Mouse (Mus musculus): ENCODE measurements around the gene E330017A01Rik.
A peak's percentile ranks its signal among the peaks of the same experiment; 100 is the strongest.
"Not testable (repeated sequence)": the region's sequence is repeated elsewhere in the genome, so short reads cannot be mapped to it uniquely, and the experiment has no call there.

Gene E330017A01Rik

DNA sequence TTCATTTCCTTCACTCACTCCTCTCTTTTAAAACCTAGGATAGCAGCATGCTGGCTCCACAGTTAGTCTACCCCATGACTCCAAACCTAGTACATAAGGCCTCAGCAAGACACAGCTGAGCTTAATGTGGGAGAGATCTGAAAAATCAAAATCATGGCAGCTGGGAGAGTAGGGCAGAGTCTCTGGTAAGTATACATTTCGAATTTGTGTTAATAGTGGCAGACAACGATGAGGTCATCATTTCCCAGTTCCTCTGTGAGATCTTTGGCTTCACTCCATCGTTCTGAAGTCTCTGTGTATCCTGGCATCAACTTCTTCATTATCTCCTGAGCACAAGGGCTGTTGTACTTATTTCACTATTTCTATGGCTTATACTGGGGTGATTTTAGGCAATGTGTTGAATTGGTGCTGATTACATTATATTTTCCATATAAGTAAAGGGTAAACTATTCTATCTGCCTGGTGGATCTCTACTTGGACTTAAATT, at the start of gene E330017A01Rik:
E330017A01Rik (minus strand) TSS at position 51 of the 487 bp plus-strand sequence.
- no peak for DNase-seq (ENCODE audit: inconsistent ontology term)

- DNase-seq (ENCODE audit: inconsistent ontology term): no peak
These were observed 47.3 kb upstream of the E330017A01Rik start for GRCm38 (mm10) chr16:58685548-58686537.

DNA sequence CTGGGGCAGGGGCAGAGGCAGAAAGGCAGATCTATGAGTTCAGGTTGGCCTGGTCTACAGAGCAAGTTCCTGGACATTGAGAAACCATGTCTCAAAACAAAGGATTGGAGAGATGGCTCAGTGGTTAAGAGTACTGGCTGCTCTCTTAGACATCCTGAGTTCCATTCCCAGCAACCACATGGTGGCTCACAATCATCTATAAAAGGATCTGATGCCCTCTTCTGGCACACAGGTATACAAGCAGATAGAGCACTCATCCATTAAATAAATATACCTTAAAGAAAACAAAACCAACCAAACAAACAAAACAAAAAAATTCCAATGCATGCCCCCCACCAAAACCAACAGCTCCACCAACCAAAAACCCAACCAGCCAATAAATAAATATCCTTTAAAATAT, 46.0 kb upstream of the E330017A01Rik start:
- DNase-seq (ENCODE audit: inconsistent ontology term): no peak

DNA sequence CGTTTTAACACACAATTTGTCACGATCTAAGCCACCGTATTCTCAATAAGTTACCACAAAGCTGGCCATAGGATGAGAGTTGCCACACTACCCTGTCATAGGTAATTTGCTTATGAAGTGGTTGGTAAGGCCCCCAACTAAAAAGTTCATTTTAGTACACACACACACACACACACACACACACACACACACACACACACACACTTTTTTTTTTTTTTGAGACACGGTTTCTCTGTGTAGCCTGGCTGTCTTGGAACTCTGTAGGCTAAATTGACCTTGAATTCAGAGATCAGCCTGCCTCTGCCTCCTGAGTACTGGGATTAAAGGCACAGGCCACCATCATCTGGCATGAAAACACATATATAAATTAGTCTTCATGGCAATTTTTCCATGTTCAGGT, 45.4 kb upstream of the E330017A01Rik start:
- no peak for DNase-seq (ENCODE audit: inconsistent ontology term)

- DNase-seq (ENCODE audit: inconsistent ontology term): no peak
These were observed 44.3 kb upstream of the E330017A01Rik start for GRCm38 (mm10) chr16:58682870-58683269.

- no peak for DNase-seq (ENCODE audit: inconsistent ontology term)
These were observed 43.5 kb upstream of the E330017A01Rik start for GRCm38 (mm10) chr16:58682046-58682445.

DNA sequence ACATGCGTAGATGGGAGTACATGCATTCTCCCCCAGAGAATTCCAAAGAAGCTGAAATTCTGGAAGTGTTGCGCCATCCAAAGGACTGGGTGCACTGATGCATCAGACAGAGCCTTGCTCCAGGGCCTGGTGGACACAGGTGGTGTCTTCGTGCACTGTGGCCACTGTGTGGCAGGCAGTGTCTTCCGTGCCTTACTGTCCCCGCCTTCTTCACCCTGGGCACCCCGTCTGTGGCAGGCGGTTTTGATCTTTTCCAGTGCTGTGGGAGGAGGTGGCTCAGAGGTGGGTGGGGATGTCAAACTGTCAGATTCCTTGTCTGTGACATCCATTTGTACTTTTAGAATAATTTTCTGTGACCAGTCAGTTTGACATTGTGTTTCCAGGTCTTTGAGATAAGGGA, 40.1 kb upstream of the E330017A01Rik start:
- no peak for DNase-seq (ENCODE audit: inconsistent ontology term)

DNA sequence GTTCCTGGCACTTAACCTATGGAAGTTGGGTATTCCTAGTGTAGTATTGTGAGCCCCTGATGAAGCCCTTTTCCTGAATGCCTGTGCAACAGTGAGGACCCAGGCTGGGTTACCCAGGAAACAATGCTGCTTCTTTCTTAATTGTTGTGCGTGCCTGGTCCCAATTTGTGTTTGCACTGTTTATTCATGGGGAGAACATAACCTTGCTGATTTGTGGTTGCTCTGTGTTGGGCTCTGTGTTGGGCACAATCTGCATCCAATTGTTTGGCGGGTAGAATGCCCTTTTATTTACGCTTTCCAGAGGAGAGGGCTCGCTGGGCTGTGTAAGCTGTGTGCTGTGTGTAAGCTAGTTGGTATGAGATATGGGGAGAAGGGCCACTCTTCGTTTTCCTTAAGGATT, 39.0 kb upstream of the E330017A01Rik start:
- DNase-seq (ENCODE audit: inconsistent ontology term): no peak

DNA sequence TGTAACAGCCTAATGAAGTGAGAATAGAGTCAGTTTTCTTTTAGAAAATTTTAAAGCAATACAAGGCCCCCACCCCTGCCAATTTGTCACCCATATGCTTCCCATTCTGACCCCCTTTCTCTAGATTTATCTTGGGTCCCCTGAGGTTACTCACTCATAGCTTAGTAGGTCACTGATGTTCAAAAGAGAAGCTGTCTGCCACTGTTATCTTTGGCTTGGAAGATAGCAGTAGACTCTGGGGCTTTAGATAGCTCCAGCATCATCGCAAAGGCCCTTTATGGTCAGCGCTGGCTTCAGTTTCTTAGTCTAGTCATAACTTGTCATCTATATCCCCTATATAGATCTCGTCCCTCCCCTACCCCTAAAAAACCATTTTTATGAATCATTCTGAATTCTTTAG, 38.1 kb upstream of the E330017A01Rik start:
- no peak for DNase-seq (ENCODE audit: inconsistent ontology term)

DNA sequence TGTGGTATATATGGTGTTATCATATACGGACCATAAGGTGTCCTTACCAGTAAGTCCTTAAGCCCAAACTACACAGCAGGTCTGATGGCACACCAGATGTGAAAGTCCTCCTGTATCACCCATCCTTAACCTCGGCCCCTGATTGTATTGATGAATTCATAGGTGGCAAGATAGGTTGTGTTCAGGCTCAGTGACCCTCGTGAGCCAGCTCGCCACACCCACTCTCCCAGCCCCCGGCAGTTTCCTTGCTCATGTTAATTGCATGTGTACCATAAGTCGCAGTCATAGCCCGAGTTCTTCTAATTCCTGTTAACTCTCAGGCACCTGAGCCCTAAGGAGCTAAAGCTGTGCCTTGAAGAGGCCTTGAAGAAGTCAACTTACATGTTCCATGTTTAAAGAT, 37.6 kb upstream of the E330017A01Rik start:
- no peak for DNase-seq (ENCODE audit: inconsistent ontology term)

GRCm38 (mm10) chr16:58675256-58675655, 36.7 kb upstream of the E330017A01Rik start:
- no peak for DNase-seq (ENCODE audit: inconsistent ontology term)

DNA sequence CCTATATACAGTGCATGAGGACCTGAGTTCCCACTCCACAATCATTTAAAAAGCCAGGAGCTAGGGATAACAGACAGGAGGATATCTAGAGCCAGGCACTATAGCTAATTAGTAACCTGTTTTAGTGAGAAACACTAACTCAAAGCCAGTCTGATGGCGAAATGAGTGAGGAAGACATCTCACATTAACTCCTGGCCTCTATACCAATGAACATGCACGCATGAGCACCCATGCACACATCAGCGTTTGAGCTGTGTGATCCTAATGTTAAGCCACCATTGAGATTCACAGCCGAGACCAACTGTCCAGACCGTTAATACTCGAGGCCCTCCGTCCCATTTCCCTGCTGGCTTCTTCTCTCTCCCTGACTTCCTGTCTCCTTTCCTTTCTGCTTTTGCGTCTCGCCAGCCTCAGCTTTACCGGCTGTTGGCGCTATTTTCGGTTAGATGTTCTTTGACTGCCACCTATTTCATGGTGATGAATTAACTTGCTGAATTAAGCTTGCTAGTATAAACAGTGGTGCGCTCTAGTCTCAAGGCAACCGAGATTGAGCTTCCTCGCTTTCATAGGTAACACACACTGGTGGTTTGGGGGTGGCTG, 35.4 kb upstream of the E330017A01Rik start:
- DNase-seq (ENCODE audit: inconsistent ontology term): no peak

DNA sequence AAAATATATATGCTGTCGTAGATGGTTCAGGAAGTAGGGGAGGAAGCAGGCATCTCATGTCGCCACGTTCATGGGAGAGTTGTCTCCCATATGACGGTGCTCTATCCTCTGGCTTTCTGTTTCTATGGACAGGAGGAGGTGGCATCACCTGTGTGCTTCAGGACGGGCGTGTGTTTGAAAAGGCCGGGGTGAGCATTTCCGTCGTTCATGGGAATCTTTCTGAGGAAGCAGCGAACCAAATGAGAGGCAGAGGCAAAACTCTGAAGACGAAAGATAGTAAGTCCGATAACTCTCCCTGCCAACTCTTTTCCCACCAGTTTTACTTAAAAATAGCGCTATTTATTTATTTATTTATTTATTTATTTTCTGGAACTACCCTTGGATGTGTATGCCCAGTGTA, 33.9 kb upstream of the E330017A01Rik start:
- DNase-seq (ENCODE audit: inconsistent ontology term): no peak

DNA sequence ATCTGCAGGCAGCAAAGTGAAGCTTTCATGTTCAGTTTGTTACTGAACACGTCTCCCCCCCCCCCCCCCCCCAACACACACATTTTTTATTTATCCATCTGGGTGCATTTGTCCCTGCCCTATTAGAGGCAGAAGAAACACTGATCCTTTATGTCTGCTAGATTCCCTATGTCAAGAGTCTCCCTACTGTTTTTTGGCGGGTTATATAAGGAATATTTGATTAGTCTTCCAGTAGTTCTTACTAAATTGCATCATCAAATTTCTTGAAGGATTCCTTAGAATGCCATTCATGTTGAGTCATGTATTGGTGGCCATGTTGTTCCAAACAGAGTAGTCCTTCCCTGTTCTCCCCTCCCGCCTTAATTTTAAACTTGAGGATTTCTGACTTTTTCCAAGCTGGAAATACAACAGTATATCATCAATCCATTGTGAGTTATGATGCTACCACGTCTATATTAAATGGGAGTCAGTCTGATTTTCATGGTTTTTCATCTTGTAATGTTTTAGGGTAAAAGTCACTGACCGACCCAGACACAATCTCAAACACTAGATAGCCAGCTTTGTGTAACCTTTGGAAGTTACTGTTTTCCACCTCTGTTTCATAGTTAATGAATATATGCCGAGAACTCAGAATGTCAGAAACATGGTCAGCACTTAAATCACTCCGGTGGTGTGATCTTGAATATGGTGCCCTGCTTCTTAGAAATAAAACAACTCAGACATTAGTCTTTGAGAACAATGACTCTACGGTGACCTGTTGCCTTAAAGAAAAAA, 32.9 kb upstream of the E330017A01Rik start:
- peak; percentile 31 for DNase-seq (ENCODE audit: inconsistent ontology term)

DNA sequence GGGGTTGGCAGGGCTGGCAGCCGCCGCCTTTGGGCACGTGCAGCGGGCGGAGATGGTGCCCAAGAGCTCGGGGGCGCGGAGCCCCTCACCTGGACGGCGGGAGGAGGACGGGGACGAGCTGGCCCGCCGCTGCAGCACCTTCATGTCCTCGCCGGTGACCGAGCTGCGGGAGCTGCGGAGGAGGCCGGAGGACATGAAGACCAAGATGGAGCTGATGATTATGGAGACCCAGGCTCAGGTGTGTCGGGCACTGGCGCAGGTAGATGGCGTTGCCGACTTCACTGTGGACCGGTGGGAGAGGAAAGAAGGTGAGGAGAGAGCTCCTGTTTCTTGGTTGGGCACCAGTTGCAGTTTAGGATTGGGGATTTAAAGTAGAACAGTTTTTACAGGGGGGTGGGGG, 32.1 kb upstream of the E330017A01Rik start:
- no peak for DNase-seq (ENCODE audit: inconsistent ontology term)

DNA sequence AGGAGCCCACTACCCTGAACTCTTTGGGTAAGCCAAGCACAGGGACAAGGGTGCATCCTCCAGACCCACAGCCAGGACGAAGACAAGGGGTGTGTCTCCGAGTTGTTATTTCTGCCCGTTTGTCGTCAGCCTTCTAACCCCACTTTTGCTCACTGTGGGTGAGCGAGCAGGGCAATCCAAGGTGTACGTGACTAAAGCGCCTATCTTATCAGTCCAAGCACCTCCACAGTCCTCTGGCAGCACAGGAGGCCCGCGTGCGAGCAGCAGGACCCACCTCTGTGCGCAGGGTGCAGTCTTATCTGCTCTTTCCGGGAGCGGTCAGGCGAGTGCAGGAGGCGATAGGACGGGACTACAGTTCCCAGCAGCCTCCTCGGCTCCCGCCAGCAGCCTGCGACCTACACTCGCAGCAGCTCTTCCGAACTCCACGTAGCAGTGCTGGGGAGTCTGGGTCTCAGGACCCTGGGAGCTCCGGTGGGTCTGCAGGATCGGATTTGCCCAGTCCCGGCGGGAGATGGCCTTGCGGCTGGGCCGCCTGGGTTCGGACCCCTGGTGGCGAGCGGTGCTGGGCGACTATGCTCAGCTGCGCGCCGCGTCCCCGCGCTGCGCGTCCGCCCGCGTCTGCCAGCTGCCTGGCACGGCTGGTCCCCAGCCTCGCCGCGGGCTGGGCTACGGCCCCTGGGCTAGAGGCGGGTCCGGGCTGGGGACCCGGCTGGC, 31.5 kb upstream of the E330017A01Rik start, which contains the start of gene Cpox:
Cpox (plus strand) TSS at position 376 of the 714 bp plus-strand sequence.
- DNase-seq (ENCODE audit: inconsistent ontology term): peak; percentile 84

DNA sequence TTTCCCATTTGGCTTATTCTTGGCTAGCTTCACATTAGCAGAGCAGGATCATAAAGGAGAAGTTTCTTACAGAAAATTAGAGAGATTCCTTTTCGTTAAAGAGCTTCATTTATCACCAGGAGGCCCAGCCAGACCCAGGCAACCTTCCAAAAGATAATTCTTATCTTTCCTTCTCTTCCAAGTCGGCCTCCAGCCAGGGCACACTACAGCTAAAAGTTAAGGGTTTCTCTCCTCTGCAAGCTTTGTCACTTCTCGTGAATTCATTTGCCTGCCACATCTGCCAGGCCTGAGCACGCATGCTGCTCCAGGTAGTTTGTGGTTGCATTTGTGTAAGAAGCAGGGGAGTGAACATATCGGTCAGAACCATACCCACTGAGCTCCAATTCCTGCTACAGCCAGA, 30.7 kb upstream of the E330017A01Rik start:
- no peak for DNase-seq (ENCODE audit: inconsistent ontology term)

DNA sequence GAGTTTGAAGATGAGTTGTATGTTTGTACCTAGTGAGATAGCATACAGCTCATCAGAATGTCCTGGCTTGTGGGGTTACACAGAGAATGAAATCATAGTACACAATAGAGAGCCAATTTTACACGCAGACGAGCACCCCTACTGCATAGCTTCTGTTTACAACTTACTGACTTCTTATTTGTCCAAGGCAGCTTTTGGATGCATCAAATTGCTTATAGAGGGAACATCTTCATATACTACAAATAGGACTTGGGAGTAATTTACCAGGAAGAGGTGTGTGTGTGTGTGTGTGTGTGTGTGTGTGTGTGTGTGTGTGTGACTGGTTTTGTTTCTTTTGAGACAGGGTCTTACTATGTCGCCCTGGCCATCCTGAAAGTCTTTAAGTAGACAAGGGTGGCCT, 30.0 kb upstream of the E330017A01Rik start:
- no peak for DNase-seq (ENCODE audit: inconsistent ontology term)

- not testable (repeated sequence) for DNase-seq (ENCODE audit: inconsistent ontology term)
These were observed 28.1 kb upstream of the E330017A01Rik start for GRCm38 (mm10) chr16:58666681-58667080.

GRCm38 (mm10) chr16:58665137-58665536, 26.6 kb upstream of the E330017A01Rik start:
- not testable (repeated sequence) for DNase-seq (ENCODE audit: inconsistent ontology term)

- DNase-seq (ENCODE audit: inconsistent ontology term): no peak
These were observed 25.3 kb upstream of the E330017A01Rik start for GRCm38 (mm10) chr16:58663816-58664215.

All from Muller cell, postnatal 12 days (primary cell).